Mouse (Mus musculus): ENCODE data around the gene 6030408B16Rik.

DNA sequence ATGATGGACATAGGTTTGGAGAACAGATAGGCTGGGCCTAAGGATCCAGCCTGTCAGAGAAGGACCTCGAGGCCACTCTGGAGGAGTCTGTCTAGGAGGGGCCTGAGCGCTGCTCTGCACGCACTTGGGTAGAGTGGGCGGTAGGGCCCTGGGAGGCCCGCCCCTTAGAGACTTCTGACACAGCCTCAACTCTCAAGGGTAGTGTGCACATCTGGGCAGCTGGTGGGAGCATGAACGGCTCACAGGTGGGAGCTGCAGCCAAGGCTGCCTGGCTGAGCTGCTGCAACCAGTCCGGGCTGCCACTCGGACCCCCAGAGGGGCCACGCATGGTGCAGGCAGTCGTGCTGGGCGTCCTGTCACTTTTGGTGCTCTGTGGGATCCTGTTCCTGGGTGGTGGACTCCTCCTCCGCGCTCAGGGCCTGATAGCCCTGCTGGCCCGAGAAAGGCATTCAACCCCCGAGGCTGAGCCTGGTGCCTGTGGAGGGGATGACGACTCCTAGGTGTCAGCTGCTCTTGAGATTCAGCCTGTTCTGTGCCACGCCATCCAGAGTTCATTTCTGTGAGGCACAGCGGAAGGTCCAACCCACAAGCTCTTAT is at the start of gene 6030408B16Rik:
- TF ChIP-seq CTCF (IDR thresholded peaks at IDR 0.05; ENCODE audit: low read depth, low read length) (no peak), POLR2A (IDR thresholded peaks at IDR 0.05; ENCODE audit: insufficient read depth, low read length) (no peak)
